Comparison of ENCODE assay signal across 9 mouse cellular contexts in genomic region chr19:5638416-5639005, GRCm38 (mm10). TPM values are rescaled to one million over a fixed set of nuclear protein-coding genes. Genes with fewer than 3 reads are reported as not detected.
DNase-seq lines count a peak whose midpoint lies in the region; ATAC-seq and TF ChIP-seq lines count a peak whose summit lies in the region.
"Had no signal": no experiment of that assay in that cellular context is flagged by ENCODE, and none has a peak within 500 bp of the region (broad histone marks: within the 10 kb centered on the region; RNA-seq: fewer than 3 reads in every experiment).

No protein-coding gene starts in this region.

- peak overlapping the region; percentile 86 for H3K4me3 ChIP-seq in heart, embryonic 11.5 days (ENCODE audit: low read depth, low read length)
- peak overlapping the region; percentile 88 for H3K4me3 ChIP-seq in ES-Bruce4 (ENCODE audit: low read depth, low read length)
- H3K4me3 ChIP-seq in heart, embryonic 16.5 days (ENCODE audit: low read length) = peak overlapping the region; percentile 76
- H3K4me3 ChIP-seq in liver, postnatal 0 days (ENCODE audit: low read depth, low read length) = peak overlapping the region; percentile 84

- H3K36me3 ChIP-seq in heart, embryonic 11.5 days (ENCODE audit: control insufficient read depth, insufficient read depth, low read length) = peaks cover 18% of the 10 kb centered on the region
- peaks cover 3% of the 10 kb centered on the region; the same call in 1 of the 2 replicates for H3K36me3 ChIP-seq in ES-Bruce4 (ENCODE audit: control insufficient read depth, insufficient read depth, low read length, poor library complexity, severe bottlenecking)
- H3K36me3 ChIP-seq in heart, embryonic 16.5 days (ENCODE audit: control insufficient read depth, insufficient read depth) = peaks cover 34% of the 10 kb centered on the region
- H3K36me3 ChIP-seq in liver, postnatal 0 days (replicated peaks; ENCODE audit: insufficient read depth, low read length) = peaks cover 47% of the 10 kb centered on the region

- WGBS in heart, embryonic 11.5 days (ENCODE audit: insufficient replicate concordance) = 87% methylated on average over 18 of the region's 18 CpGs
- WGBS in heart, embryonic 16.5 days = 89% methylated on average over 18 of the region's 18 CpGs
- WGBS in liver, postnatal 0 days (ENCODE audit: insufficient replicate concordance) = 79% methylated on average over 18 of the region's 18 CpGs

- H3K4me2 ChIP-seq in heart, embryonic 11.5 days = peak overlapping the region; percentile 89
- peak overlapping the region; percentile 95 for H3K4me2 ChIP-seq in heart, embryonic 16.5 days (ENCODE audit: low read depth, low read length)
- peak overlapping the region; percentile 97 for H3K4me2 ChIP-seq in liver, postnatal 0 days (ENCODE audit: low read depth, low read length)

- no peaks in the 10 kb centered on the region for H3K27me3 ChIP-seq in heart, embryonic 11.5 days (ENCODE audit: control insufficient read depth, insufficient read depth, low read length)
- no peaks in the 10 kb centered on the region for H3K27me3 ChIP-seq in ES-Bruce4 (ENCODE audit: control insufficient read depth, insufficient read depth, low read length, poor library complexity, severe bottlenecking)
- H3K27me3 ChIP-seq in heart, embryonic 16.5 days (ENCODE audit: control insufficient read depth, insufficient read depth, low read length) = no peaks in the 10 kb centered on the region
- H3K27me3 ChIP-seq in liver, postnatal 0 days (ENCODE audit: insufficient read depth, low read length) = no peaks in the 10 kb centered on the region

- H3K27ac ChIP-seq in heart, embryonic 11.5 days (ENCODE audit: low read depth, low read length) = peak overlapping the region; percentile 94; the same call in 1 of the 2 replicates
- no peak overlapping the region for H3K27ac ChIP-seq in ES-Bruce4 (ENCODE audit: insufficient read depth, low read length)
- H3K27ac ChIP-seq in heart, embryonic 16.5 days (ENCODE audit: low read length) = peak overlapping the region; percentile 96
- H3K27ac ChIP-seq in liver, postnatal 0 days (ENCODE audit: low read depth) = peak overlapping the region; percentile 95

- no peaks in the 10 kb centered on the region for H3K9me3 ChIP-seq in heart, embryonic 11.5 days (replicated peaks; ENCODE audit: control insufficient read depth, low read length)
- H3K9me3 ChIP-seq in ES-Bruce4 (replicated peaks; ENCODE audit: control insufficient read depth, insufficient read depth, low read length, poor library complexity, severe bottlenecking) = no peaks in the 10 kb centered on the region
- H3K9me3 ChIP-seq in heart, embryonic 16.5 days (replicated peaks; ENCODE audit: control insufficient read depth, low read length) = no peaks in the 10 kb centered on the region
- H3K9me3 ChIP-seq in liver, postnatal 0 days (ENCODE audit: low read length) = no peaks in the 10 kb centered on the region

- no peak for TF ChIP-seq CTCF in ES-Bruce4 (IDR thresholded peaks at IDR 0.05; ENCODE audit: low read depth, low read length)
- no peak for TF ChIP-seq CTCF in liver, postnatal 0 days (IDR thresholded peaks at IDR 0.05; ENCODE audit: low read depth)

- H3K9ac ChIP-seq in heart, embryonic 11.5 days (ENCODE audit: low read depth, low read length) = peak overlapping the region; percentile 93
- H3K9ac ChIP-seq in ES-Bruce4 (ENCODE audit: low read depth, poor library complexity, severe bottlenecking) = peak overlapping the region; percentile 81
- peak overlapping the region; percentile 96 for H3K9ac ChIP-seq in heart, embryonic 16.5 days (ENCODE audit: low read length)
- H3K9ac ChIP-seq in liver, postnatal 0 days (replicated peaks) = peak overlapping the region; percentile 90

- peaks cover 33% of the 10 kb centered on the region for H3K4me1 ChIP-seq in heart, embryonic 11.5 days (ENCODE audit: control insufficient read depth, insufficient read depth, low read length)
- H3K4me1 ChIP-seq in ES-Bruce4 (ENCODE audit: control insufficient read depth, insufficient read depth, low read length) = peaks cover 2% of the 10 kb centered on the region
- H3K4me1 ChIP-seq in heart, embryonic 16.5 days (ENCODE audit: control insufficient read depth, insufficient read depth, low read length) = peaks cover 22% of the 10 kb centered on the region
- H3K4me1 ChIP-seq in liver, postnatal 0 days (ENCODE audit: insufficient read depth) = peaks cover 26% of the 10 kb centered on the region

- DNase-seq in heart, adult 8-10 months (ENCODE audit: low spot score) = no peak
- peak; percentile 29 for DNase-seq in liver, postnatal 0 days
- DNase-seq in left cerebral cortex, adult 11 months (ENCODE audit: low spot score) = no peak
- no peak for DNase-seq in right cerebral cortex, postnatal 14 days
- DNase-seq: cerebellum, adult 11-12 months had no signal

- no peak for TF ChIP-seq EP300 in ES-Bruce4 (IDR thresholded peaks at IDR 0.05; ENCODE audit: insufficient read depth, low read depth, low read length)
- TF ChIP-seq EP300 in liver, postnatal 0 days (IDR thresholded peaks at IDR 0.05; ENCODE audit: low read depth) = no peak

- ATAC-seq in heart, embryonic 11.5 days (replicated peaks; ENCODE audit: insufficient number of reproducible peaks, low FRiP score, low TSS enrichment) = no peak
- ATAC-seq in heart, embryonic 16.5 days (replicated peaks; ENCODE audit: extremely low read depth, insufficient read depth, low FRiP score) = no peak
- peak; percentile 14; the same call in 1 of the 2 replicates for ATAC-seq in liver, postnatal 0 days
- no peak for ATAC-seq in CD4-positive, CD25-positive, alpha-beta regulatory T cell, adult 4 months

- TF ChIP-seq POLR2A in ES-Bruce4 (IDR thresholded peaks at IDR 0.05; ENCODE audit: insufficient read depth, low read length) = no peak

RNA-seq across cellular contexts. Expression of gene Rela, which starts 1.2 kb away (rescaled TPM):
- 35.7 and 36.2 TPM in 2 replicates for polyA plus RNA-seq in heart, embryonic 11.5 days (2014; fragmentation: Nextera tagmentation; extraction: Ambion mirVana)
- 10 to 100 TPM; 26.7 to 31.2 (median 28.5) TPM for total RNA-seq in heart, adult 8-10 months (2022)
- polyA plus RNA-seq in ES-Bruce4 (2011; ENCODE audit: insufficient read depth, insufficient read length, low read depth, missing spikeins) = 28.5 and 32.9 TPM in 2 replicates
- polyA plus RNA-seq in heart, embryonic 16.5 days (2015; fragmentation: Nextera tagmentation; extraction: Ambion mirVana) = 37.7 and 38.2 TPM in 2 replicates
- 21.3 and 22.6 TPM in 2 replicates for polyA plus RNA-seq in liver, postnatal 0 days (2015; fragmentation: Nextera tagmentation; extraction: Ambion mirVana)
- 100 to 1,000 TPM; 111 to 174 TPM for polyA plus RNA-seq in CD4-positive, CD25-positive, alpha-beta regulatory T cell, adult 4 months (2017; shearing (Covaris generic))

RNA-seq across cellular contexts. Expression of gene Sipa1, which starts 25.0 kb away (rescaled TPM):
- 15.8 and 18.8 TPM in 2 replicates for polyA plus RNA-seq in heart, embryonic 11.5 days (2014; fragmentation: Nextera tagmentation; extraction: Ambion mirVana)
- total RNA-seq in heart, adult 8-10 months (2022) = 10 to 100 TPM; 14.9 to 23.5 (median 17.8) TPM
- 13.7 and 19.1 TPM in 2 replicates for polyA plus RNA-seq in ES-Bruce4 (2011; ENCODE audit: insufficient read depth, insufficient read length, low read depth, missing spikeins)
- 23.5 and 24.9 TPM in 2 replicates for polyA plus RNA-seq in heart, embryonic 16.5 days (2015; fragmentation: Nextera tagmentation; extraction: Ambion mirVana)
- polyA plus RNA-seq in liver, postnatal 0 days (2015; fragmentation: Nextera tagmentation; extraction: Ambion mirVana) = 14.1 and 15.3 TPM in 2 replicates
- 10 to 100 TPM; 19.0 to 25.6 TPM for polyA plus RNA-seq in CD4-positive, CD25-positive, alpha-beta regulatory T cell, adult 4 months (2017; shearing (Covaris generic))

RNA-seq across cellular contexts. Expression of gene Kat5, which starts 28.5 kb away (rescaled TPM):
- 20.9 and 23.4 TPM in 2 replicates for polyA plus RNA-seq in heart, embryonic 11.5 days (2014; fragmentation: Nextera tagmentation; extraction: Ambion mirVana)
- total RNA-seq in heart, adult 8-10 months (2022) = 10 to 100 TPM; 23.1 to 38.7 (median 29.3) TPM
- polyA plus RNA-seq in ES-Bruce4 (2011; ENCODE audit: insufficient read depth, insufficient read length, low read depth, missing spikeins) = 50.9 and 65.5 TPM in 2 replicates
- 30.3 and 31.8 TPM in 2 replicates for polyA plus RNA-seq in heart, embryonic 16.5 days (2015; fragmentation: Nextera tagmentation; extraction: Ambion mirVana)
- 15.1 and 15.8 TPM in 2 replicates for polyA plus RNA-seq in liver, postnatal 0 days (2015; fragmentation: Nextera tagmentation; extraction: Ambion mirVana)
- 10 to 100 TPM; 38.8 to 84.9 TPM for polyA plus RNA-seq in CD4-positive, CD25-positive, alpha-beta regulatory T cell, adult 4 months (2017; shearing (Covaris generic))

RNA-seq across cellular contexts. Expression of gene Rnaseh2c, which starts 36.8 kb away (rescaled TPM):
- 97.1 and 106 TPM in 2 replicates for polyA plus RNA-seq in heart, embryonic 11.5 days (2014; fragmentation: Nextera tagmentation; extraction: Ambion mirVana)
- 10 to 100 TPM; 49.9 to 66.3 (median 64.9) TPM for total RNA-seq in heart, adult 8-10 months (2022)
- 47.2 and 56.5 TPM in 2 replicates for polyA plus RNA-seq in ES-Bruce4 (2011; ENCODE audit: insufficient read depth, insufficient read length, low read depth, missing spikeins)
- 76.7 and 80.0 TPM in 2 replicates for polyA plus RNA-seq in heart, embryonic 16.5 days (2015; fragmentation: Nextera tagmentation; extraction: Ambion mirVana)
- 78.4 and 79.1 TPM in 2 replicates for polyA plus RNA-seq in liver, postnatal 0 days (2015; fragmentation: Nextera tagmentation; extraction: Ambion mirVana)
- 100 to 1,000 TPM in 1 of 2 experiments, 10 to 100 TPM in 1; 55.0 to 102 TPM for polyA plus RNA-seq in CD4-positive, CD25-positive, alpha-beta regulatory T cell, adult 4 months (2017; shearing (Covaris generic))

RNA-seq across cellular contexts. Expression of gene Map3k11, which starts 50.0 kb away (rescaled TPM):
- polyA plus RNA-seq in heart, embryonic 11.5 days (2014; fragmentation: Nextera tagmentation; extraction: Ambion mirVana) = 16.9 and 21.0 TPM in 2 replicates
- total RNA-seq in heart, adult 8-10 months (2022) = 10 to 100 TPM; 22.1 to 24.1 (median 23.2) TPM
- 25.8 and 27.8 TPM in 2 replicates for polyA plus RNA-seq in ES-Bruce4 (2011; ENCODE audit: insufficient read depth, insufficient read length, low read depth, missing spikeins)
- polyA plus RNA-seq in heart, embryonic 16.5 days (2015; fragmentation: Nextera tagmentation; extraction: Ambion mirVana) = 24.4 and 26.8 TPM in 2 replicates
- polyA plus RNA-seq in liver, postnatal 0 days (2015; fragmentation: Nextera tagmentation; extraction: Ambion mirVana) = 10.4 and 12.5 TPM in 2 replicates
- 1 to 10 TPM; 6.3 to 8.4 TPM for polyA plus RNA-seq in CD4-positive, CD25-positive, alpha-beta regulatory T cell, adult 4 months (2017; shearing (Covaris generic))
